Mouse (Mus musculus) cerebellum, adult 2 months (tissue): ENCODE data around the gene Fastkd5.

Experiments
- CTCF ChIP-seq: fragments of 200-500 bp; IDR thresholded peaks from 2 replicates; pipeline ENCODE4 v1.5.1; 2011; ENCODE audit warnings: low read depth, mild to moderate bottlenecking, control low read depth, low read length, moderate library complexity, borderline replicate concordance; ENCODE audit not compliant: insufficient read depth
- POLR2A ChIP-seq: fragments of 200-500 bp; IDR thresholded peaks from 2 replicates; pipeline ENCODE4 v1.6.1; 2011; ENCODE audit warnings: low read length, control low read depth, borderline replicate concordance; ENCODE audit not compliant: insufficient read depth

GRCm38 (mm10) chr2:130595596-130595995, 34.2 kb downstream of the Fastkd5 start:
- TF ChIP-seq POLR2A (no peak), CTCF (no peak)
